Mouse (Mus musculus) regulatory T cell (primary cell): ENCODE measurements around the gene Ece1.
"Not testable (repeated sequence)": the region's sequence is repeated elsewhere in the genome, so short reads cannot be mapped to it uniquely, and the experiment has no call there.

ENCODE experiments used
- in situ Hi-C: fragments of 300-600 bp; cut with MboI, MseI; formaldehyde crosslinking; loops from one replicate; pipeline ENCODE4 v1.15.1; 2025; ENCODE audit warnings: high pct_unique_total_duplicates

Gene Ece1

DNA sequence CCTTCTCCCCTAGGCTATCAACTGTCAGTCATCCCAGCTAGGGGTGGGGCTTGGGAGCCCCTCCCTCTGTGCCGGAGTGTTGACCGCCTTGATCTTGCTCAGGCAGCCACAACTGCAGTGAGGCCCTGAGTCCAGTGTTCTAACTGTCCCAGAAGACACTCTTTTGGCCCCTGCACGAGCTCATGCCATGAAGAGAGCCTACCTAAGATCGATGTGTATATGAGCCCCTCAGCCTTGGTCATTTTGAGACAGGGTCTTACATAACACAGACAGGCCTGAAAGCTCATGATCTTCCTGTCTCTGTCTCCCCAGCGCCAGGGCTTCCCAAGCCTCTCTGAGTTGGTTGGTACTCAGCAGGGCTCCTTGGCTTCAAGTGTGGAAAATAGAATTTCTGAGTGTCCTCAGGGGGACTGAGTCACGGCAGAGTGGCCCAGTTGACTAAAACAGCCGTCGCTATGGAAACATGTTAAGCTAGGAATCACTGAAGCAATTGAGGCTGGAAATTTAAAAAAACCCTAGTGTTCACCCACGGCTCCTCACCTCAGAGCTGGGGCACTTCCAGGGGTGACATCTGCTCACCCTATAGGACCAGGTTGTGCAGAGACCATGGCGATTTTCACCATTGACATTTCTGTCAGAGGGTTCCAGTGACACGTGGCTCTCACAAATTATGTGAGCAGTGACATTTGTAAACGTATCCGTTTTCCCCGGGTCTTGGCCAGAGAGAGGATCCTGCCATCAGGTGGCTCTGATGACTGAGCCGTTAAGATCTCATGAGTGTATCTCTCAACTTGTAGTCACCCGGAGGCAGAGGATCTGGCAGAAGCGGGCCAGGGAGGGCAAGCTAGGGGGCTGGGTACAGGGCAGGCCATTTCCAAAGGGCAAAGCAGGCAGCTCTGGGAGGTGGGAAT lies 80.1 kb downstream of the Ece1 start:
- in situ Hi-C loops = no loop called here

DNA sequence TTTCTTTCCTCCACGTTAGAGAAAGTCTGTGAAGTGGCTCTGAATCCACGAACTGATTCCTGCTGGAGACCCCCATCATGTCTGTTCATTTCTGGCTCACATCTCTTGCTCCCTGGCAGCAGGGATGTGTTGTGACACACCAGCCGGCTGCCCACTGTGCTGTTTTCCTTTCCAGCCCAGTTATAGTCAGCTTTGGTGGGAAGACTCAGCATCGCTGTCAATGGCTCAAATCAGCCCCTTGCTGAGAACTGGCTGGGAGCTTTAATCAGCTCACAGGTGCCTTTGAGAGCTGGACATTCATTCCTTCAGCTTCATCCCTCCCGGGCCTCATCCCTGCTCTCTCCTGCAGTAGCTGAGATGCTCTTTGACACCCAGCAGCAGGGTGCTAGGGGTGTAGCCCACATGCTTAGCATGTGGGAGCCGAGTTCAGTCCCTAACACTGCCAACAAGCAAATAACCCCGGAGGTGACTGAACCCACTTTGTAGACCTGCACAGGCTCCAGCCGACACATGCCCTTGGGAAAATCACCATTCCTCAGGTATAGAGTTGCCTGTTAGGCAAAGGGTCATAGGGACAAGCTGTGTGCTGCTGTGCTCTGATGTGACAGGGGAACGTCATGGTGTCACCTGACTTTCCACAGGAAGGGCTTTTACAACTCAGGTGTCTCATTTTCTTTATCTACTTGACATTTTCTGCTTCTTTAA lies 80.9 kb downstream of the Ece1 start:
- in situ Hi-C loops = no loop called here

DNA sequence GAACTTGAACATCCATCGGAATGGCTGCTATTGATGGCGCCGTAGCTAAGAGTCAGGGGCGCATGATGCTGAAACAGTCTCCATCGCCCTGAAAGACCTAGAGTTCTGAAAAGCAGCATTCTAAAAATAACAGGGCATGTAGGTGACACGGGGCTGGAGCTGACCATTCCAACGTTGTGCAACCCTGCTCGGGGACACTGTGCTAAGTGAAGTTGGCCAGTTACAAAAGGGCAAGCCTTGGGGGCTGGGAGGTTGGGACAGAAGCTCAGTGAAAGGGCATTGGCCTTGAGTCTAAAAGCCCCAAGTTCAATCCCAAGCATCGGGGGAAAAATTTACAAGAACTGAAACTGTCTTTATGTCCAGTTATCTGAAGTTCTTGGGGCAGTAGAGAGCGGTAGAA lies 81.5 kb downstream of the Ece1 start:
- in situ Hi-C loops = no loop called here

DNA sequence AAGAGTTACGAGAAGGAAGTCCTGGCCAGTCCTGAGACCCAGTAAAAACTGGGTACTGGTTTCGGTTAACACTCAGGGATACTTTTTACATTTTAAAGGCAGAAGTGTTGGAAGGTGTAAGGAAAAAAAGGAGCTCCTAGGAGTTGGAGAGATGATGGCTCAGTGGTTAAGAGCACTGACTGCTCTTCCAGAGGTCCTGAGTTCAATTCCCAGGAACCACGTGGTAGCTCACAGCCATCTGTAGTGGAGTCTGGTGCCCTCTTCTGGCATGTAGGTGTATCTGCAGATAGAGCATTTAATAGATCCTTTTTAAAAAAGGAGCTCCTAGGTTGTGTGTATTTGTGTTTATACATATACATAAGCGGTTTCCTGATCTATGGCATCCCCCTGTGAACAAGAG lies 83.3 kb downstream of the Ece1 start:
- in situ Hi-C loops = loop anchor here (5.0 kb wide), 1 partner anchor 93 kb away; no protein-coding TSS in a partner anchor

DNA sequence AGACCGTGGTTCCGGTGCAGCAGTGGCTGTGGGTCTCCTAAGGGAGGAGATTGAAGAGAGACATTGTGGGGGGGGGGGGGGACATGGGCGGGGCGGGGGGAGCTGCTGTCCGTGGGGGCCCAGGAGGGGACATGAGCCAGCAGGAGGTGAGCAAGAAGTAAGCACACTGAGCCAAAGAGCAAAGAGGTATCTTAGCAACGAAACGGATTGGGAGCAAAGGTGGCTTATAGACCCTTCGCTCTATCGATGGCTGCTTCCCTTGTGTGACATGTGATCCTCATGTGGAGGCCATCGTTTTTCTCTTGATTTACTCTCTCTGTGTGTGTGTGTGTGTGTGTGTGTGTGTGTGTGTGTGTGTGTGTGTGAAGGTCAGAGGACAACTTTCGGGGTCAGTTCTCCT lies 84.4 kb downstream of the Ece1 start:
- in situ Hi-C loops = loop anchor here (5.0 kb wide), 1 partner anchor 94 kb away; no protein-coding TSS in a partner anchor

DNA sequence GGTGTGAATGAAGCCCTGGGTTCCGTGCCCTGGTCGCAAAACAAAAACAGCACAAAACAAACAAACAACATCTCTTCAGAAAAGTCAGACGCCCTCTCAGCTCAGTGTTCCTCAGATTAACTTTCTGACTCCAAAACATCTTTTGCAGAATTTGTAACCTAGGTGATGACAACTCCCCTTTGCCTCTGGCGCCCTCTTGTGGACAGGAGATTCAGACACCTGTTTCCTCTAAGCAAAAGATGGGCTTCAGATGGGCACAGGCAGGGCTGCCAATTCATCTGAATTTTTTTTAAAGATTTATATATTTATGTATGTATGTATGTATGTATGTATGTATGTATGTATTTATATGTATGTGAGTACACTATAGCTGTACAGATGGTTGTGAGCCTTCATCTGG lies 90.8 kb downstream of the Ece1 start:
- in situ Hi-C loops = no loop called here

DNA sequence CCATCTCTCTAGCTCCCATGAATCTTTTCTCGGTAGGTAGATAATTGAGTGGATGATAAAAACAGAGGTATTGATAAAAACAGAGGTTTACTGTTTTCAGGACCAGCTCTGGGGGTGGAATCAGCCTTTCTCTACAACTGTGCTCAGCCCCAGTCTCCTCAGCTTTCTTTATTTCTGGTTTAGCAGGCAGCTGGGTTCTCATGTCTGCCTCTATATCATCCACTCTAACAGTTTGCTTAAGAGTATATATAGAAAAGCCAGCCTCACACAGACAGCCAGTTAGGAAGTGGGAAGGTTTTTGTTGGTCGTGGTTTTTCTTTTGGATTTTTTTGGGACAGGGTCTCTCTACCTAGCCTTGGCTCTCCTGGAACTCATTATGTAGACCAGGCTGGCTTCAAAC lies 92.1 kb downstream of the Ece1 start:
- in situ Hi-C loops = no loop called here

DNA sequence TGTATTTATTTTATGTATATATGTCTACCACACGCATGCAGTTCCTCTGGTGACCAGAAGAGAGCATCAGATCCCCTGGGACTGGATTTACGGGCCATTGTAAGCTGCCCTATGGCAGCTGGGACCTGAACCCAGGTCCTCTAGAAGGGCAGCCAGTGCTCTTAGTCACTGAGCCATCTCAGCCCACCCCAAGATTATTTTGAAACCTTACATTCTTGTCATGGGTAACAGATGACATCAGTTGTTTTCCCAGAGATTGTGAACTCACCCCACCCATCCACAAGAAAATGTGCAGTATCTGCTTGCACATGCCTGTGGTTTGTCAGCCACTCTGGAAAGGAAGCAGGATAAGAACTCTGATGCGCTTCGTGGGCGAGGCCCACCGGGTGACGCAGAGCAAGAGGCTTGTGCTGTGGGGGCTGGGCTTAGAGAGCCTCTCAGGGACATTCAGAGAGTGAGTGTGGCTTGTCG lies 92.9 kb downstream of the Ece1 start:
- in situ Hi-C loops = no loop called here

DNA sequence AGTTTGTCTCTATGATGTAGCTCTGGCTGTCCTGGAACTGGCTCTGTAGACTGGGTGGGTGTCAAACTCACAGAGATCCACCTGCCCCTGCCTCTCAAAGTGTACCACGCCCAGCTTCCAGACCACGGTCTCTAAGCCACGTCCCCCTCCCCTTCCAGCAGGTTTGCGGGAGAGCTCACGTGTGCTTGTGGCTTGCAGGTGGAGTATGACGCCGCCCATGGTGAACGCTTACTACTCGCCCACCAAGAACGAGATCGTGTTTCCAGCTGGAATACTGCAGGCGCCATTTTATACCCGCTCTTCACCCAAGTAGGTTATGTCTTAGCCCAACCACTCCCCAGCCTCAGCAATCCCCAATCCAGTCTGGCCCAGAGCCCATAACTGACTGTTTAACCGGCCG lies 94.2 kb downstream of the Ece1 start:
- in situ Hi-C loops = no loop called here

DNA sequence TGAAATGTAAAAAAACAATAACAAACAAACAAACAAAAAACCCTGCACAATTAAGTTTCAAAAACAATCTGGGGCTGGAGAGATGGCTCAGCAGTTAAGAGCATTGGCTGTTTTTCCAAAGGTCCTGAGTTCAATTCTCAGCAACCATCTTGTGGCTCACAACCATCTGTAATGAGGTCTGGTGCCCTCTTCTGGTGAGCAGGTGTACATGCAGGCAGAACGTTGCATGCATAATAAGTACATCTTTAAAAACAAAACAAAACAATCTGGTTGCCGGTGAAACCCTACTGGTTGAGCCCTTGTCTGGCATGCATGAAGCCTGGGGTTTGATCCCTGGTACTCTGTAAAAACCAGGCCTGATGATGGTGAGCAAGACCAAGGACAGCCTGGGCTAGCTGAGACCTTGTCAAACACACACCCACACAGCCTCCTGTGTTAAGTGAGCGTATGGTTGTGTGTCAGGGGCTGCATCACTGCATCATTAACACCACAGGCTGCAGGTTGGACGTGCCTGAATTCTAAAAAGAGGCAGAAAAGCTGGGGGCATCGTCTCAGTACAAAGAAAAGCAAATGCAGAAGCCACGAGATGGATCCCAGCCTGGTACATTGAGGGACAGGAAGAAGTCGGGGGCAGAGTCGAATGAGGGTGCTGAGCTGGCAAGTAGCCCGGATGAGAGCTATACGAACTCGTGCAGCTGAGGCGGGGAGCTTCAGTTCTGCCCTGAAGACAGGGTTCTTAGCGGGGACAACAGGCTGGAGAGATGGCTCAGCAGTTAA lies 98.0 kb downstream of the Ece1 start:
- in situ Hi-C loops = no loop called here

DNA sequence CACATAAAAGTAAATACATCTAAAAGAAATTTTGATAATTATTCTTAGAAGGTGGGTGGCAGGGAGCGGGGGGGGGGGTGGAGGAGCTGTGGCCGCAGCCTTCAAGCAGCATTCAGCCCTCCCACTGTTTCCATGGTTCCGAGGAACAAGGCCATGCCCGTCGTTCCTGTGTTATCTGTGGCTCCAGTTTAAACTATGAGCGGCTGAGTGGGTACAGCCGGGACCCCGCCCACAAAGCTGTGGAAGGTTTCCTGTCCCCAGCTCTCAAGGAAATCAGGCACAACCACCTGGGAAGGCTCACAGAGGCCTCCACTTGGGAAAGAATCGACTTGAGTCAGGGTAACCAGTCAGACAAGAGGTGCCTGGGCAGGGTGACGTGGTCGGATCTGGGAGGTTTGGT lies 98.7 kb downstream of the Ece1 start:
- in situ Hi-C loops = no loop called here

DNA sequence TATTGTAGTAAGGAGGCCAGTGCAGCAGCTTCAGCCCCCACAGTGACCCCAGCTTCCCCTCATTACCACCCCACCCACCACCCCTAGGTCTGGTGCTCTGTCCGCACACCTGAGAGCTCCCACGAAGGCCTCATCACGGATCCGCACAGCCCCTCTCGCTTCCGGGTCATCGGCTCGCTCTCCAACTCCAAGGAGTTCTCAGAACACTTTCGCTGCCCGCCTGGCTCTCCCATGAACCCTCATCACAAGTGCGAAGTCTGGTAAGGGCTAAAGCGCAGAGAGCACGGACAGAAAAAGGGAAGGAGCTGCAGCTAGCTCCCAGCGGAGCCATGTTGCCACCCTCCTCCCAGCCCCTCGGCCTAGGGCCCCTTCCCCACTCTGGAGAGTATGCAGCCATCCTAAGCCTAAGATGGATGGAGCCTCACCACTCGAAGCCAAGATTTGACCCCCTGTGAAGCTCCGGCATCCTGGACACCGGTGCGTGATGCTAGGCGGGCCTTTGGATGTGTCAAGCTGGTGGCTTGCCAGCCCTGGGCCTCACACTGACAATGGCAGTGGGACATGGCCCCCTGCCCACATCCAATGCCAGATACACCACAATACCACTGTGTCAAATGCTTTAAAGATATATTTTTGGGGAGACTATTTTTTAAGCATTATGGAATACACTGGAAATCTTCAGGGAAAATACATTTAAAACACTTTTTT lies 100.8 kb downstream of the Ece1 start:
- in situ Hi-C loops = no loop called here

DNA sequence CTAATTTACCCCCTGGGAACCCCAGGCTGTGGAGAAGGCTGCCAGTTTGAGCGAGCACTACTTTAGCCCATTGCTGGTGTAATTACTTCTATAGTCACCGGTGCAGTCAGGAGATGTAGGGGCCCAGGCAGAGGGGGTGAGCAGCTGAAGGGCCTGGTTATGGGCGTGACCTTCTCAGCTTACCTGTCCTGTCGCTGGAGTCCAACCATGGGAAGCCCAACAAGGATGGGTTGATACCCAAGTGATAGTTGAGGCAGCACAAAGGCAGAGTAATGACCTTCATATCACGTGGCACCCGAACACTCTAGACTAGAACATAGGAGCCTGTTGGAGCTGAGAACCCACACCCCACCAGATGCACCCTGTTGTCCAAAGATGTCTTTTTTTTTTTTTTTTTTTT lies 101.4 kb downstream of the Ece1 start:
- in situ Hi-C loops = no loop called here

DNA sequence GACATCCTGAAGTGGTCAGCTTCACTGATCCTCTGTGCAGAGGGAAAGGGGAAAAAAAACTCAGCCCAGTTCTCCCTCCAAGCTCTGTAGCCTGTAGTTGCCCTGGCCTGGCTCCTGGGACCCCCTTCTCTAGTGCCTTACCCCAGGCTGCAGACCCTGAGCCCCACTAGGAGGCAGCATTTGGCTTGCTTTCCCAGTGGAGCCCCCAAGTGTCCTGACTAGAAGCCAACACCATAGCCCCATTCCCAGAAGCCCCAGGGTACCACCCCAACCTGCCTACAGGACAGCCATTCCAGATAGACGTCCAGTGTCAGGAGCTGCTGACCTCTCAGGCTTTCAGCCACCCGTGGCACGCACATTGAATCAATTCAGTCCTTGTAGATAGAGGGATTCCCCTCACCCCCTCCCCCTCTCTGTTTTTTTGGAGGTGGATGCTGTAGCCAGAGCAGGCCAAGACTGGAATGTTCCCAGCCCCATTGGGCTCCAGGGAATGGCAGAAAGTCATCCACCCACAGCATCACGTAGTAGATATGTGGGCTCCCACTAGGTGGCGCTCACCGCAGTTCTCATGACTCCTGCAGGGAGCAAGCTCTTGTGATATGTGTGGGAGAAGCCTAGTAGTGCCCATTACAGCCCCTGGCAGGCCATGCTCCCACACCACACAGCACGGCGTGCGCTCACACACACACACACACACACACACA lies 102.0 kb downstream of the Ece1 start:
- in situ Hi-C loops = no loop called here

DNA sequence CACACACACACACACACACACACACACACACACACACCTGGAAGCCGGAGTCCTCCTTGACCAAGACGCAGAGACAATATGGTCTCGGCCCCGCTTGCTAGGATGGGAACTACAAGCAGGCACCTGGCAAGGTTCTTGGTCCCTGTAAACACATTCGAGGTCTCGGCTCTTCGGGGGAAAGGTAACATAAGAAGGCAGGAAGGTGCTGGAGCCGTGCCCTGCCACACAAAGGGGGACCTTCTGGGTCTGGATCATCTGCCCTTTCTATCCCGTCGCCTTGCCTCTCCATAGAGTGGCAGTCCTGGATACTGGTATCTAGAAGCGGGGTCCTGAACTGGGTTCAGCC lies 102.5 kb downstream of the Ece1 start:
- in situ Hi-C loops = no loop called here

DNA sequence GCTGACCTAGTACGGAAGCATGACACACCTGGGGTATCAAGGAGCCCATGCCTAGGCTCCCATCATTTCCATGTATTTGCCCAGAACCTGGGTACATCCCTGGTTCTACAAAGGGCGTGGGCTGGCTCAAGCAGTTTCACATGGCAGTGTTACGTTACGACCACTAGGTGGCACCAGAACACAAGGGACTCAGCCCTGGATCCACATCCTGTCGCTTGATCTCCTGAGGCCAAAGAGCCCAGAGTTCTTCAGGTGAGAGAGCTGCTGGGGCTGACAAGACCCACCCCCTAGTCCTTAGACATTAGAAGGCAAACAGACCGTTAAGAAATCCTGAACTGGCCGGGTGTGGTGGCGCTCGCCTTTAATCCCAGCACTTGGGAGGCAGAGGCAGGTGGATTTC lies 106.2 kb downstream of the Ece1 start:
- in situ Hi-C loops = no loop called here

DNA sequence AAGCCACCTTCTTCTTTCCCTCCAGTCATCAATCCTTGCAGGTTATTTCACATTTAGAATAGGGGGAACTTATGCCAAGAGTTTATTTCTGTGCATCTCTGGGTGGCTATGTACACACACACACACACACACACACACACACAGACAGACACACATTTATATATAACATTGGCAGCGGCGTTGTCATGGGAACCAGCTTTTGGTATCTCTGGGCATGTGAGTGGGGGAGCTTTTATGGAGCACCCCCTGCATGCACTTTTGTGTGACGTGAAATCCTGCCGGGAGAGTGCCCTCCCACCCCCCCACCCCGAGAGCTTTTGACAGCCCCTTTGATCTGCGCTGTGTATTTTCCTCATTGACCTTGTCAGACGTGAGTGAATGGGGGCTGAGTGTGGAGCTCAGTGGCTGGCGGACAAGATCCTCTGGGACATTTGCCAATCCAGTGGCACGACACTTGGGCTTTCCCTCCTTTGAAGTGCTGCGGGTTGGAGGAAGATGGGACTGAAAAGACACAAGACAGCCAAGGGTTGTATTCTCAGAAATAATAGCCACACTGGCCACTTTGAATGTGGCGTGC lies 108.7 kb downstream of the Ece1 start:
- in situ Hi-C loops = not testable (repeated sequence)

DNA sequence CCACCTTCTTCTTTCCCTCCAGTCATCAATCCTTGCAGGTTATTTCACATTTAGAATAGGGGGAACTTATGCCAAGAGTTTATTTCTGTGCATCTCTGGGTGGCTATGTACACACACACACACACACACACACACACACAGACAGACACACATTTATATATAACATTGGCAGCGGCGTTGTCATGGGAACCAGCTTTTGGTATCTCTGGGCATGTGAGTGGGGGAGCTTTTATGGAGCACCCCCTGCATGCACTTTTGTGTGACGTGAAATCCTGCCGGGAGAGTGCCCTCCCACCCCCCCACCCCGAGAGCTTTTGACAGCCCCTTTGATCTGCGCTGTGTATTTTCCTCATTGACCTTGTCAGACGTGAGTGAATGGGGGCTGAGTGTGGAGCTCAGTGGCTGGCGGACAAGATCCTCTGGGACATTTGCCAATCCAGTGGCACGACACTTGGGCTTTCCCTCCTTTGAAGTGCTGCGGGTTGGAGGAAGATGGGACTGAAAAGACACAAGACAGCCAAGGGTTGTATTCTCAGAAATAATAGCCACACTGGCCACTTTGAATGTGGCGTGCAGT lies 112.9 kb downstream of the Ece1 start:
- in situ Hi-C loops = not testable (repeated sequence)

DNA sequence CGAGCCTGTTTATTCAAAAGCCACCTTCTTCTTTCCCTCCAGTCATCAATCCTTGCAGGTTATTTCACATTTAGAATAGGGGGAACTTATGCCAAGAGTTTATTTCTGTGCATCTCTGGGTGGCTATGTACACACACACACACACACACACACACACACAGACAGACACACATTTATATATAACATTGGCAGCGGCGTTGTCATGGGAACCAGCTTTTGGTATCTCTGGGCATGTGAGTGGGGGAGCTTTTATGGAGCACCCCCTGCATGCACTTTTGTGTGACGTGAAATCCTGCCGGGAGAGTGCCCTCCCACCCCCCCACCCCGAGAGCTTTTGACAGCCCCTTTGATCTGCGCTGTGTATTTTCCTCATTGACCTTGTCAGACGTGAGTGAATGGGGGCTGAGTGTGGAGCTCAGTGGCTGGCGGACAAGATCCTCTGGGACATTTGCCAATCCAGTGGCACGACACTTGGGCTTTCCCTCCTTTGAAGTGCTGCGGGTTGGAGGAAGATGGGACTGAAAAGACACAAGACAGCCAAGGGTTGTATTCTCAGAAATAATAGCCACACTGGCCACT lies 117.1 kb downstream of the Ece1 start:
- in situ Hi-C loops = not testable (repeated sequence)

DNA sequence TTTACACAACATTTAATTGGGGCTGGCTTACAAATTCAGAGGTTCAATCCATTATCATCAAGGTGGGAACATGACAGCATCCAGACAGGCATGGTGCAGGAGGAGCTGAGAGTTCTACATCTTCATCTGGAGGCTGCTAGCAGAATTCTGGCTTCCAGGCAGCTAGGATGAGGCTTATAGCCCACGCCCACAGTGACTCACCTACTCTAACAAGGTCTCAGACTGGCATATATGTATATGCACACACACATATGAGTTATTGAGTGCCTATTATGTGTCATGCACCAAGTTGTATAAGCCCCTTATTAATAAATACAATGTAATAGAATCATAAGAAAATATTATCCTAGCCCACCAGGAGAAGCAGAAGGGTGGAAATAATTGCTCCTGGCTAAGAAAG lies 120.8 kb downstream of the Ece1 start:
- in situ Hi-C loops = no loop called here
